Mouse (Mus musculus) urinary bladder, postnatal 14 days (tissue): Measurements from ENCODE around the gene Gm9125.
"Not testable (repeated sequence)": the region's sequence is repeated elsewhere in the genome, so short reads cannot be mapped to it uniquely, and the experiment has no call there.

Experiments used
- DNase-seq: peaks from one replicate; pipeline ENCODE4 v3.0.0; 2021; ENCODE audit warnings: low spot score

The Gm9125 gene

GRCm38 (mm10) chr3:94054785-94055184 lies at the start of gene Gm9125:
TSS of gene Gm9125 (minus strand) at chr3:94054885.
- not testable (repeated sequence) for DNase-seq

DNA sequence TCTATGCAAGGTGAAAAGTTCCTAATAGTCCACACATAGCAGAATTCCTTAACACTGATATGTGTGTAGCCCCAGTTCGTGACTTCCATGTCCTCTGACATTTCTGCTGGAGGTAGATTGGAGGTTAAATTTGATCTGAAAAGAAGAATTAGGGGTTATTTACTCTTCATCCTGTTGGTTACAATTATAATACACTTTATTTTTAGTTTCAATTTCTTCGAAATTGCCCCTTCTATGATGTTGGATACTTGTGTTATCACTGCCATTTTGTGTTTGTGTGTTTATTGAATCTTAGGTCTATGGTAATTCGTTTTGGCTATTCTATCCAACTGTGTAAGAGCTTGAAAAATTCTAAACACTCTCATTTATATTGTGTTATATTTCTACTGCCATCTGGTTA lies 17.9 kb upstream of the Gm9125 start, which contains the start of gene Gm10697:
Gm10697 (minus strand) TSS at position 101 of the 400 bp plus-strand sequence.
- not testable (repeated sequence) for DNase-seq

DNA sequence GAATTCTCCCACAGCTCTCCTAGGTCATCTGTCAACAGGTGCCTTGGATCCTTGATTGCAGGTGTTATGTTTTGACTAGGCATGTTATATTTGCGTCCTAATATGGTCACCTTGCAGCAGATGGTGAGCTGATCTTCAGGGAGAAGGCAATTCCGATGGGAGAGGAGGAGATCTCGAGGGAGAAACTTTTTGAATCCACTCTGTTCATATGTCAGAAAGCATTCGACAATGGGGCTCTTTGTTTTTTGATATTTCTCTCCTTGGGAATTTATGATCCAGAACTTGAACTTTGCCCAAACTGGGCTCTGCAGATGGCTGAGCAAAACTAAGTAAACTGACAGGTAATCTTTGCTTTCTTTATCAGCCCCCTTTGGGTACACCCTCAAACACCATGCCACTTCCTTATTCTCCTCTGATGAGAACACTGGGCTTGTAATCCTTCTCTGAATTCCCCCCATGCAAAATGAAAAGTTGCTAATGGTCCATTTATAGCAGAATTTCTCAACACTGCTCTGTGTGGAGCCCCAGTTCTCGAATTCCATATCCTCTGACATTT lies 5.0 kb downstream of the Gm9125 start:
- not testable (repeated sequence) for DNase-seq

GRCm38 (mm10) chr3:94038241-94038640 lies 16.4 kb downstream of the Gm9125 start:
- not testable (repeated sequence) for DNase-seq

DNA sequence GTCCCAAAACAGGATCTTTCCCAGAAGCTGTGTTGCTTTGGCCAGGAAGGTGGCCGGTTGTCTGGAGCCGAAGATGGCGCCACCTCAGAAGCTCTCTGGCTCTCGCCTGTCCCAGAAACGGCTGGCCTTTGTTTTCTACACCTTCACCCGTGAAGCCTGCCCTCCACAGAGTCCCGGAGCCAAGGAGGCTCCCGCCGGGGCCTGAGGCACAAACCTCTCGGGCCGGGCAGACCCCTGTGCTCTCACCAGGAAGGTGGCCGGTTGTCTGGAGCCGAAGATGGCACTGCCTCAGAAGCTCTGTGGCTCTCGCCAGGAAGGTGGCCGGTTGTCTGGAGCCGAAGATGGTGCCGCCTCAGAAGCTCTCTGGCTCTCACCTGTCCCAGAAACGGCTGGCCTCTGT lies 20.3 kb downstream of the Gm9125 start:
- not testable (repeated sequence) for DNase-seq
